Mouse (Mus musculus): ENCODE measurements around the gene Itch.

The Itch gene

GRCm38 (mm10) chr2:155133011-155133976 lies at the start of gene Itch:
Gene Itch (plus strand): TSS chr2:155133509.
- DNase-seq (ENCODE audit: low read depth, low spot score) = peak; percentile 96

GRCm38 (mm10) chr2:155084546-155084945 lies 48.8 kb upstream of the Itch start:
- no peak for DNase-seq (ENCODE audit: low read depth, low spot score)

GRCm38 (mm10) chr2:155086328-155086727 lies 47.0 kb upstream of the Itch start:
- DNase-seq (ENCODE audit: low read depth, low spot score) = no peak

DNA sequence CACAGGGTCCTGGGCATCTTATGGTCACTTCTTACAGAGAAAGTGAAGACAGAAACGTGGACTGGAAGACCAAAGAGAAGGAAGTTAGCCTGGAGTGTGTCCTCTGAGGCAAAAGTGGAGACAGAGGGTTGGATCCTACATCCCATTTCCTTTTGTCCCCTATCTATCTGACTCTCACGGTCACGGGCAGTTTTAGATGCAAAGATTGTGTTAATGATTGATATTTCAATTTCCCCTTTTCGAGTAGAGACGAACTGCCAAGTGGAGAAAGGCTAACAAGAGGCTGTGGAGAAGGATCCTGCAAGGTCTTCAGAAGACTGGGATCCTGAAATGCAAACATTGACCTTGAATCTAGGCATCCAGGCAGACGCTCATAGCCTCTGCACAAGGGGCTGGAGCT lies 45.0 kb upstream of the Itch start:
- DNase-seq (ENCODE audit: low read depth, low spot score) = no peak

DNA sequence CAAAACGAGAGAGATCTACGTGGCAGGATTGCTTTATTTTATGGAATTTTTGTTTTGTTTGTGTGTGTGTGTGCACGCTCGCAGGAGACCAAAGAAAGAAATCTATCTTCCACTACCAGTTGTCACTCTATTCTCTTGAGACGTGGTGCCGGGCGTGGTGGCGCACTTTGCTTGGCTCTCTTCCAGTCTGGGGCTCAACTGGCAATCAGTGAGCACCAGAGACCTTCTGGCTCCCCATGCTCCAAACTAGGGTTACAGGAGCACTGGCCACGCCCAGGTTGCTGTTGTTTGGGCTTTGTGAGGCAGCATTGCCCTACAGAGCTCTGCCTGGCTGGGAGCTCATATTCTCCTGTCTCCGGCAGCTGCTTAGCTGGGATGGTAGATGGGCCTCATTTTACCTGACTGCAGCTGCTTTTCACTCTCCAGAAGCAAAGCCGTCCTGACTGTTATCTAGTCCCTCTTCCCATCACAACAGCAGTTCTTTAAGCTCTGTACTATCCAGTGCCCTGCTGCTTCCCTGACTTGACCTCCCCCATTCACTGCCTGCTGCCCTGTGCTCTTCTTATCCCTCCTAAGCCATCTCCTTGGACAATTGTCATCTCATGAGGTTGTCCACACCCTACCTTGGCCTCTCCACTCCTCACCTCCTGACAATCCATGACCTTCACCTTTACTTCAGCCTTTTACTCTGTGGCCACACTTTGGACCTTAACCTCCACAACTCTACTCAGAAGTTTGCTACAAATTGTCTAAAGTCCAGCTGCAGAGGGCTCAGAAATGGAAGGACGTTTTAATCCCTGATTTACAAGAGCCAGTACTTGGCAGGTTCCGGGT lies 42.2 kb upstream of the Itch start:
- peak; percentile 63 for DNase-seq (ENCODE audit: low read depth, low spot score)

DNA sequence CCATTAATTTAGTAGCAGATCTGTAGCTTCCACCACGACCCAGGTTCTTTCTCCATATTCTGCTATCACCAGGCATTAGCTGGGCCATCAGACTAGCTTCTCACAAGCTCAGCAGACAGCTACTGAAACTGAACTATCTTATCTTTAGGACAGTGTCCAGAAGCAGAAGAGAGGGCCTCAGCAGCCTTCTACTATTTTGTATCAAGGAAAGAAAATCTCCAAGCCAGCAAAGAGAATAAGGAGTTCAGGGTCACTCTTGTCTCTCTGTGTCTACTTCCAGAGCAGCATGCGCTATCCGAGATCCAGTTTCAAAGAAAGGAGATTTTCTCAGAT lies 41.6 kb upstream of the Itch start:
- no peak for DNase-seq (ENCODE audit: low read depth, low spot score)

DNA sequence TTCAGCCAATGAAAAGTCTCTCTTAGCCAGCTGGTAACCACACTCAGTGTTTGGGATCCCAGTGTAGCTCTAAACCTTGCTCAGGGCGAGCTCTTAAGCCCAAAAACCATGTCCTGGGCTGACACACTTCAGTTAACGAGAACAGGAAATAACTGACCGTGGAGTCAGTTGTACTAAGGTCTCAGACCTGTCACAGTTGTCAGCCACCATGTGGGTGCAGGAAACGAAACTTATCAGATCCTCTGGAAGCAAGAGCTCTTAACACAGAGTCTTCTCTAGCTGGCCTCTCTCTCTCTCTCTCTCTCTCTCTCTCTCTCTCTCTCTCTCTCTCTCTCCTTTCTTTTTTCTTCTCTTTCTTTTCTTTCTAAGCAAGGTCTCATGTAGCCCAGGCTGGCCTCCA lies 39.9 kb upstream of the Itch start:
- no peak for DNase-seq (ENCODE audit: low read depth, low spot score)

GRCm38 (mm10) chr2:155098720-155099380 lies 34.5 kb upstream of the Itch start:
- peak; percentile 70 for DNase-seq (ENCODE audit: low read depth, low spot score)

GRCm38 (mm10) chr2:155099421-155099820 lies 33.9 kb upstream of the Itch start:
- no peak for DNase-seq (ENCODE audit: low read depth, low spot score)

- DNase-seq (ENCODE audit: low read depth, low spot score) = no peak
Observed at GRCm38 (mm10) chr2:155099994-155100795, 33.1 kb upstream of the Itch start.

DNA sequence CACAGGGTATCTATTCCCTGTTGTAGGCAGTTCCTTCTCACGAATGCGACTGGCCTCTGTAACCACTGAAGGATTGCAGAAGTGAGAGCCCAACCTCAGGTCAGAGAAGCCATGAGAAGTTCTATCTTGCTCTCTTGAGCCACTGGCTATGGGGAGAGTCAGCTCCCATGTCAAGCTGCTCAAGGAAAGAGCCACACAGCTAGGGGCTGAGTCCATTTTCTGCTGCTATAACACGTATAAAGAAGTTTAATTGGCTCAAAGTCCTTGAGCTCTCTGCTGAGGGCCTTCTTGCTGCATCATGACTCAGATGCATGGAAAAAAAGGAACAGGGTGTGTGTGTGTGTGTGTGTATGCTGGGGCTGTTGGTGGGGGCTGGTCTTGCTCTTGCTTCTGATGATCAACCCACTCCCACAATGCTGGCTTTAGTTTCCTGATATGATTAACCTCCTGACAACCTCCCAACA lies 32.5 kb upstream of the Itch start:
- DNase-seq (ENCODE audit: low read depth, low spot score) = no peak

GRCm38 (mm10) chr2:155101761-155102181 lies 31.5 kb upstream of the Itch start:
- peak; percentile 20 for DNase-seq (ENCODE audit: low read depth, low spot score)

- DNase-seq (ENCODE audit: low read depth, low spot score) = no peak
Observed at GRCm38 (mm10) chr2:155103607-155104006, 29.7 kb upstream of the Itch start.

- DNase-seq (ENCODE audit: low read depth, low spot score) = peak; percentile 80
Observed at GRCm38 (mm10) chr2:155107276-155107675, 26.0 kb upstream of the Itch start.

DNA sequence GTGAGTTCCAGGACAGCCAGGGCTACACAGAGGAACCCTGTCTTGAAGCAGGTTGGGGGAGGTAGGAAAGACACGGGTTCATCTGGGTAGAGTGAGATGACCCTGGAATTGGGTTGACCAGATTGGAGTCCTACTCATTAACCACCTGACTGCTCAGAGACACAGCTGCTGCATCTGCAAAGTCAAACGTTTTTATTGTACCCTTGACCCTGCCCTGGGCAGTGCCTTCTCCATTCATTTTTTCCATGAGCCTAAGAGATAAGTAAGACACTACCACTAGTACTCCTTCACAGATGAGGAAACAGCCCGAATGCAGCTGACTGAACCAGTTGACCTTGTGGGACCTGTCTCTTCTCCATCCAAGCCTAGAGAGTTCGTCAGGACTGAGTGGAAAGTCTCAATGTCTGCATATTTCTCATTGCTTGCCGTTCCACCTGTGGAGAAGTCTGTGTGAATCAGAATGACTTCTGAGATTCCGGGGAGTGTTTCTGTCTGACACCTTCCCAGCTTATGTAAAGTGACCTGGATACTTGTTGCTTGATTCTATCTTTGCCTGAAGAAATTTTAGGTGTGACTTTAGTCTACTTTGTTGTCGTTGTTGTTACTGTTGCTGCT lies 18.0 kb upstream of the Itch start:
- peak; percentile 98 for DNase-seq (ENCODE audit: low read depth, low spot score)

DNA sequence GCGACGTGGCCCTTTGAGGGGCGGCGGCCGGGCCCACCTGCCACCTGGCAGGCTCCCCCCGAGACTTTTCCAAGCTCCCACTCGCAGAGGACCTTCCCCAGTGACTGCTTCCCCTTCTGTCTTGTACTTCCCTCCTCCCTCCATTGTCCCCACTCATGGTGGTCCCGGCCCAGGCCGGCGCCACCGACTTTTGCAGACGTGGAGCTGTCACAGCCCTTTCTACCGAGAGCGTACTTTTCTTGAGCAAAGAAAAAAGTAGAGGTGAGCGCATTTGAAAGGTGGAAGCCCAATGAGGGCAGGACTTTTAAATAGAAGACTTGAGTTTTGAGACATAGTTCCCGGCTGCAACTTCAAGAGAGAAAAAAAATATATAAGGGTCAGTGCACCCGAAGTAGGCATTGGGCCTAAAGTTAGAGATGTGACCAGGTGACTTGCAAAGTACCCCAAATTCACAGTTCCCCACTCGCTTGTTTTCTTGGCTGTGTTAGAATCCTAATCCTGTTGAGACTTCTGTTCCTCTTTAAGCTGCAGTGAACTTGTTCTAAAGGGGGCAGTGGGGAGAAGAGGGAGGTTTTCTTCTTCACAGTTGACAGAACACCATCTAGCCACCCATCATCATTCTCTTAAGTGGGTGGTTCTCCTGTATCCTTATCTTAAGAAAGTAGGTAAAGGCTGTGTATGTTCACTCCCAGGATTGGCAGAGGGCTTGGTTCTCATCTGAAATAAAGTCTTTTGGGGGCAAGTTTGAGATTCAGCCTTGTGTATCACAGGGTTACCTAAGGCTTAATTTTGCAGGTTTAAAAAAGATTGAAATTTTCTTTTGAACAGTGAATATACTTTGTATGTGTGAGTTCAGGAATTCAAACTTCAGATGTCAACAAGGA lies 910 bp downstream of the Itch start:
- DNase-seq (ENCODE audit: low read depth, low spot score) = peak; percentile 53

DNA sequence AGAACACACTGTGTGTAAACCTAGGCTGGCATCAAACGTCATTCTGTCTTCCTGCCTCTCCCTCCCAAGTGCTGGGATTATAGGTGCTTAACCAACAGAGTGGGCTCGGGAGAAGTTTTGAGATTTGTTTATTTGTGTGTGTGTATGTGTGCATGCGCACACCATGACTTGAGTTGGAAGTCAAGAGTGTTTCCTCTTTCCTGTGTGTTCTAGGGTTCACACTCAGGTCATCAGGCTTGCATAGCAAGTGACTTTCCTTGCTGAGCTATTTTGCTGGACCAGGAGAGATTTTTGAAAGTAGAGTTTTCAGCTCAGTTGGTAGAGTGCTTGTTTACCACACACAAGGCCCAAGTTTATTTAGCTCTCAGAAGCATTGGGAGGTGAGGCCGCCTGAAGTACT lies 1.8 kb downstream of the Itch start:
- DNase-seq (ENCODE audit: low read depth, low spot score) = no peak

GRCm38 (mm10) chr2:155135534-155135933 lies 2.2 kb downstream of the Itch start:
- no peak for DNase-seq (ENCODE audit: low read depth, low spot score)

GRCm38 (mm10) chr2:155140986-155141385 lies 7.7 kb downstream of the Itch start:
- peak; percentile 83 for DNase-seq (ENCODE audit: low read depth, low spot score)
